Mouse (Mus musculus): Measurements from ENCODE around the gene Grb10. TPM values are rescaled to one million over a fixed set of nuclear protein-coding genes. Genes with fewer than 3 reads are reported as not detected.

Grb10 gene
- total and polyA plus RNA-seq, 2 experiments, result 3.0 to 4.0 TPM

- no peak overlapping the region for H3K9ac ChIP-seq (ENCODE audit: low read depth, low read length)
These were observed 38.1 kb downstream of the Grb10 start for GRCm38 (mm10) chr11:12000293-12000910.

GRCm38 (mm10) chr11:11998881-11999280 is 39.6 kb downstream of the Grb10 start:
- TF ChIP-seq POLR2A (IDR thresholded peaks at IDR 0.05; ENCODE audit: extremely low read depth, insufficient read depth, low read length), result no peak
- TF ChIP-seq CTCF (IDR thresholded peaks at IDR 0.05; ENCODE audit: low read depth, low read length), result no peak
- H3K36me3 ChIP-seq (ENCODE audit: control insufficient read depth, insufficient read depth, low read length), result no peaks in the 10 kb centered on the region
- no peak for DNase-seq (ENCODE audit: extremely low read depth, low read depth, low spot score)
- H3K27ac ChIP-seq (replicated peaks; ENCODE audit: insufficient read depth, low read depth, low read length), result no peak overlapping the region
- WGBS, result 80% methylated on average over 3 of the region's 3 CpGs
- no peak overlapping the region for H3K9ac ChIP-seq (ENCODE audit: low read depth, low read length)
- H3K27me3 ChIP-seq (ENCODE audit: control insufficient read depth, insufficient read depth, low read length), result no peaks in the 10 kb centered on the region
- H3K4me1 ChIP-seq (ENCODE audit: control insufficient read depth, insufficient read depth, low read length), result no peaks in the 10 kb centered on the region
- H3K4me3 ChIP-seq (ENCODE audit: insufficient read depth, low read depth, low read length), result no peak overlapping the region
- H3K79me2 ChIP-seq (ENCODE audit: control insufficient read depth, insufficient read depth, low read length), result no peaks in the 10 kb centered on the region

More at GRCm38 (mm10) chr11:12000293-12000910, 38.1 kb downstream of the Grb10 start:
- Histone ChIP-seq H3K79me2 (ENCODE audit: control insufficient read depth, insufficient read depth, low read length) (no peaks in the 10 kb centered on the region; the same call in 1 of the 2 replicates), H3K4me1 (ENCODE audit: control insufficient read depth, insufficient read depth, low read length) (no peaks in the 10 kb centered on the region), H3K36me3 (ENCODE audit: control insufficient read depth, insufficient read depth, low read length) (no peaks in the 10 kb centered on the region), H3K27ac (replicated peaks; ENCODE audit: insufficient read depth, low read depth, low read length) (no peak overlapping the region), H3K4me3 (ENCODE audit: insufficient read depth, low read depth, low read length) (no peak overlapping the region), H3K27me3 (ENCODE audit: control insufficient read depth, insufficient read depth, low read length) (no peaks in the 10 kb centered on the region)
- 73% methylated on average over 4 of the region's 4 CpGs for WGBS
- no peak for DNase-seq (ENCODE audit: extremely low read depth, low read depth, low spot score)
- TF ChIP-seq POLR2A (IDR thresholded peaks at IDR 0.05; ENCODE audit: extremely low read depth, insufficient read depth, low read length) (no peak), CTCF (IDR thresholded peaks at IDR 0.05; ENCODE audit: low read depth, low read length) (no peak)

GRCm38 (mm10) chr11:11997045-11997444 is 41.4 kb downstream of the Grb10 start:
- TF ChIP-seq CTCF (IDR thresholded peaks at IDR 0.05; ENCODE audit: low read depth, low read length), result no peak
- Histone ChIP-seq H3K4me1 (ENCODE audit: control insufficient read depth, insufficient read depth, low read length) (no peaks in the 10 kb centered on the region), H3K36me3 (ENCODE audit: control insufficient read depth, insufficient read depth, low read length) (no peaks in the 10 kb centered on the region), H3K27ac (replicated peaks; ENCODE audit: insufficient read depth, low read depth, low read length) (no peak overlapping the region), H3K9ac (ENCODE audit: low read depth, low read length) (no peak overlapping the region), H3K79me2 (ENCODE audit: control insufficient read depth, insufficient read depth, low read length) (no peaks in the 10 kb centered on the region), H3K4me3 (ENCODE audit: insufficient read depth, low read depth, low read length) (no peak overlapping the region), H3K27me3 (ENCODE audit: control insufficient read depth, insufficient read depth, low read length) (no peaks in the 10 kb centered on the region)
- no peak for DNase-seq (ENCODE audit: extremely low read depth, low read depth, low spot score)
- 92% methylated on average over 1 of the region's 1 CpGs for WGBS

- Histone ChIP-seq H3K4me3 (ENCODE audit: insufficient read depth, low read depth, low read length) (no peak overlapping the region), H3K27me3 (ENCODE audit: control insufficient read depth, insufficient read depth, low read length) (no peaks in the 10 kb centered on the region), H3K36me3 (ENCODE audit: control insufficient read depth, insufficient read depth, low read length) (no peaks in the 10 kb centered on the region), H3K27ac (replicated peaks; ENCODE audit: insufficient read depth, low read depth, low read length) (no peak overlapping the region), H3K9ac (ENCODE audit: low read depth, low read length) (no peak overlapping the region), H3K79me2 (ENCODE audit: control insufficient read depth, insufficient read depth, low read length) (no peaks in the 10 kb centered on the region), H3K4me1 (ENCODE audit: control insufficient read depth, insufficient read depth, low read length) (no peaks in the 10 kb centered on the region)
- DNase-seq (ENCODE audit: extremely low read depth, low read depth, low spot score), result no peak
- TF ChIP-seq CTCF (IDR thresholded peaks at IDR 0.05; ENCODE audit: low read depth, low read length), result no peak
- 100% methylated on average over 1 of the region's 1 CpGs for WGBS
These were observed 43.1 kb downstream of the Grb10 start for GRCm38 (mm10) chr11:11995371-11995770.

GRCm38 (mm10) chr11:11993807-11994206 is 44.7 kb downstream of the Grb10 start:
- H3K9ac ChIP-seq (ENCODE audit: low read depth, low read length), result no peak overlapping the region
- no peak overlapping the region for H3K27ac ChIP-seq (replicated peaks; ENCODE audit: insufficient read depth, low read depth, low read length)
- H3K4me3 ChIP-seq (ENCODE audit: insufficient read depth, low read depth, low read length), result no peak overlapping the region
- H3K27me3 ChIP-seq (ENCODE audit: control insufficient read depth, insufficient read depth, low read length), result no peaks in the 10 kb centered on the region
- H3K4me1 ChIP-seq (ENCODE audit: control insufficient read depth, insufficient read depth, low read length), result no peaks in the 10 kb centered on the region
- DNase-seq (ENCODE audit: extremely low read depth, low read depth, low spot score), result no peak
- no peak for TF ChIP-seq CTCF (IDR thresholded peaks at IDR 0.05; ENCODE audit: low read depth, low read length)
- TF ChIP-seq POLR2A (IDR thresholded peaks at IDR 0.05; ENCODE audit: extremely low read depth, insufficient read depth, low read length), result no peak
- no peaks in the 10 kb centered on the region for H3K36me3 ChIP-seq (ENCODE audit: control insufficient read depth, insufficient read depth, low read length)
- H3K79me2 ChIP-seq (ENCODE audit: control insufficient read depth, insufficient read depth, low read length), result no peaks in the 10 kb centered on the region
- 74% methylated on average over 5 of the region's 5 CpGs for WGBS

GRCm38 (mm10) chr11:11993183-11993582 is 45.3 kb downstream of the Grb10 start:
- H3K36me3 ChIP-seq (ENCODE audit: control insufficient read depth, insufficient read depth, low read length), result no peaks in the 10 kb centered on the region
- H3K4me1 ChIP-seq (ENCODE audit: control insufficient read depth, insufficient read depth, low read length), result no peaks in the 10 kb centered on the region
- no peaks in the 10 kb centered on the region for H3K27me3 ChIP-seq (ENCODE audit: control insufficient read depth, insufficient read depth, low read length)
- DNase-seq (ENCODE audit: extremely low read depth, low read depth, low spot score), result no peak
- H3K27ac ChIP-seq (replicated peaks; ENCODE audit: insufficient read depth, low read depth, low read length), result no peak overlapping the region
- H3K79me2 ChIP-seq (ENCODE audit: control insufficient read depth, insufficient read depth, low read length), result no peaks in the 10 kb centered on the region
- 70% methylated on average over 2 of the region's 2 CpGs for WGBS
- no peak overlapping the region for H3K9ac ChIP-seq (ENCODE audit: low read depth, low read length)
- no peak overlapping the region for H3K4me3 ChIP-seq (ENCODE audit: insufficient read depth, low read depth, low read length)
- TF ChIP-seq CTCF (IDR thresholded peaks at IDR 0.05; ENCODE audit: low read depth, low read length) (no peak), POLR2A (IDR thresholded peaks at IDR 0.05; ENCODE audit: extremely low read depth, insufficient read depth, low read length) (no peak)

All from liver, adult 2 months (tissue).